Mouse (Mus musculus) layer of hippocampus, postnatal 14 days (tissue): ENCODE measurements at regions not wholly inside any gene's neighbourhood (a gene's known extent, or its start where the extent isn't known, plus 50 kb on each side); places are given as distances from the start of the nearest gene placed in this dataset.
A peak's percentile ranks its signal among the peaks of the same experiment; 100 is the strongest.

Source experiments
- DNase-seq, 2 experiments: peaks; one replicate each; pipeline ENCODE4 v3.0.0; 2021 to 2022; ENCODE audit warnings: low spot score in 2 of 2, mixed read lengths in 1 of 2

DNA sequence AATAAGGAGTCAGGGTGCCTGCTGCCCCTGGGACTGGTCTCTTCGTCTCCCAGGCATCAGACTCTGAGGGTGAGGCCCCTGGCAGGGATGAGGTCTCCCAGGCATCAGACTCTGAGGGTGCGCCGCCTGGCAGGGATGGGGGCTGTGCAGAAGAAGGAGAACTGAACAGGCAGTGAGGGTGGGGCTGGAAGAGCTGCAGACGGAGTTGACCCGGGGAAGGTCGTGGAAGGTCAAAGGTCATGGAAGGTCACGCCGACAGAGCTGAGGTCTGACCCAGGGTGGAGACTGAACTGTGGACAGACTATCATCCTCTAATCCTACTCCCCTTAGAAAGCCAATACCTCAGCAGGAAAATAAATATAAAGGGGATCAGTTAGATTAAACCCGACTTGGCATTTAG, 50.6 kb upstream of the Grik3 start:
- DNase-seq: no peak

DNA sequence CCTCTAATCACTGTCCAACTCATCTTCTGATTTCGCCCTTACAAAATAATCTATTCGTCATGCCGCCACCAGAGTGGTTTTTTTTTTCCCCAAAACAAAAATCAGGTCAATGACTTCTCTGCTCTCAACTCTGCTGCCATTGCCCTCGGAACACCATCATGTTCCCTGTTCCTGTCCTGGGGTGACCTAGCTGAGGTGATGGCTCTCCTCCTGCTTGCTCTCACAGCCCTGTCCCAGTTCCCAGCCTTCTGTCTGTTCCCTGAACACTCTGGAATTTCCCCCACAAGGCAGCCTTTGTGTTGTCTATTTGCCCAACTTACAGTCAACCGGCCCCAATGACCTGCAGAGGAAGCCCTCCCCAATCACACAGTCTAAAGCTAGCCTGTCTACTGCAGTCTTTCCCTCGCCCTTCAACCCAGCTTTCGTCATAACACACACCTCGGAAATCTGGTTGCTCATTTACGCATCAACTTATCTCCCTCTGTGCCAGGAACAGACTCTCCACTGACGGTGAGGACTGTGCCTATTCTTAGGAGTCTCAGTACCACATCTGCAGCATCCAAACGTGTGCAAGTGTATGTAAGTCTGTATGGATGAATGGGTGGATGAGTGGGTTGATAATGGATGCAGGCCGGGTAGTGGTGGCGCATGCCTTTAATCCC, 53.2 kb upstream of the Grik3 start:
- DNase-seq: no peak

DNA sequence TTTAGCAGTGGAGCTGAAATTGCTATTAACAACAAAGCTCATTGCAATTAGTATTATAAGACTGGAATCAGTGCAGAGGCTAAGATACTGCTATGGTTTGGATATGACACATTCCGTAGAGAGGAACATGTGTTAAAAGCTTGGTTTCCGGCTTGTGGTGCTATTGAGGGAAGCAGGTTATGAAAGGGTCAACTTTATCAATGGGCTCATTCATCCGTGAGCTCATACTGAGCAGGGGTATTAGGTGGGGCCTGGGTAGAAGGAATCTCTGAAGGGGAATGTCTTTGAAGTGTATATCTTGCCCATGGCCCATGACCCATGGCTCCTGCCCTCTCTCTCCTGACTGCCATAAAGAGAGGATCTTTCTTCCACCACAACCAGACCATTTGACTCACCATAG, 57.0 kb upstream of the Grik3 start:
- no peak for DNase-seq

DNA sequence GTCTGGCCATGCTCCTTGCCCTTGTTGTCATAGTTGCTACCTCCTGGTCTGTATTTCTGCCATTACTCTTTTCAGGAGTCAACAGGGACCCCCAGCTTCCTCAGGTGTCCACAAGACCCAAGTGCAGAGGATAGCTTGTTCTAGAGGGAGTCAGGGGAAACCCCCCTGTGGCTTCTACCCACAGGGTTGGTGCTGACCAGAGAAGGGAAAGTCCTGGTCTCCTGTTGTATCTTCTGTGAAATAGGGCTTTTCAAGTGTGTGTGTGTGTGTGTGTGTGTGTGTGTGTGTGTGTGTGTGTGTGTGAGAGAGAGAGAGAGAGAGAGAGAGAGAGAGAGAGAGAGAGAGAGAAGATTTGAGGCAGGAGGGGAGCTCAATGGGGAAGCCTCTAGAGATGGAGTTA, 58.9 kb upstream of the Grik3 start:
- DNase-seq: no peak

DNA sequence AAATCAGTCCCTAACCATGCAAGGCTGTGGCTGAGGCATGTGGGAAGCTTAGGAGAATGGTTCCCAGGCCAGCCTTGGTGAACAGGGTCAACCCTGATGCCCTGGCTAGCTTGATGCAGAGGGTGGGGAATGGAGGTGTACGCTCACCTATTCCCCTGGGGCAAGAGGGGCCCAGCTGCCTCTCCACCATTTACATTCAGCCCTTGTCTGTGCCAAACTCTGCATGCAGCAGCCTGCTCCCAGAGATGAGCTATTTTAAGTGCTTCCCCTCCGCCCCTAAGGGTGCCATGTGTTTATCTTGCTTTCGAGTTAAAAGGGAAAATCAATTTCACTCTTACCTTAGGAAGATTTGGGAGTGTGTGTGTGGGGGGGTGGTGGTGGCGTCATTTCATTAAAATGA, 59.7 kb upstream of the Grik3 start:
- no peak for DNase-seq

DNA sequence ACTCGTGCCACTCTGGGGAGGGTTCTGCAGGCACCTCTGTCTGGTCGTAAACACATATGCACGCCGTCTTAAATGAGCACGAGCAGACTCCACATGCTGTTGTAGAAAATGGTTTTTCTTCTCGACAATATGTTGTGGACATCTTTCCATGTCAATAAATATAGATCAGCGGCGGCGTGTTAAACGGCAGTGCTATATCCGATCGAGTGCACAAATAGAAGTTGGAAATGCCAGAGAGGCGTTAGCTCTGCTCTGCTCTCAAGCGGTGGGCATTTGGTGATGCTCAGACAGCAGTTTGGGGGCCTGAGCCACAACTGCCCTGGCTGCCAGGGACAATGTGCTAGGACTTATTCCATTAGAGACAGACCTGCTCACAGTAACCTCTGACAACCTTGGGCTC, 61.8 kb upstream of the Grik3 start:
- DNase-seq: peak in 1 of 2 experiments; percentile 8

DNA sequence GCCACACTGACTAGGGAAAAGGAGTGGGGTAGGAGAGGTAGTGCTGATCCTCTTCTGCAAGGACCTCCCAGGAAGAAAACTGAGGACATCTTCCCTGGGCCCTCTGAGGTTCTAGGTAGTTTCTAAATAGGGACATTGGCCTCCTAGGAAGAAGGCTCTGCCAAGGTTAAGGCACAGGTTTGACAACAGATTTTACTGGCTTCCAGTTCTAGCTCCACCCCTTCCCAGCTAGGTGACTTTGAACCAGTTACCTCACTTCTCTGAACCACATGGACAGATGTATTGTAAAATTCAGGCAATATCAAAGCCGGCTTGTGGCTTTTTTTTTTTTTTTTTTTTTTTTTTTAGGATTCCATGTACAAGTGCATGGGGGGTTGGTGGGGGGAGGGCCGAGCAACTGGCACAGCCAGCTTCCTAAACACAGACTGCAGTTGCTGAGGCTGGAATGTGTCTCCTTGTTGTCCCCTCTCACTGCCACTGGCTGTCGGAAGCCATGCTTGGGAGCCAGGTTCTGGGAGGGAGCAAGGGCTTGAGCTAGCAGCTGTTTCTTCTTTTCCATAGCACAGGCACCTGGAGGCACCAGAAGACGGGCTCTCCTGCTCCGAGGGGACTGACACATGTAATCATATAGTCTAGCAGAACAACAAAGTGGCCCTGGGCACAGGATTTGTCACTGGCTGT, 69.8 kb upstream of the Grik3 start:
- no peak for DNase-seq

DNA sequence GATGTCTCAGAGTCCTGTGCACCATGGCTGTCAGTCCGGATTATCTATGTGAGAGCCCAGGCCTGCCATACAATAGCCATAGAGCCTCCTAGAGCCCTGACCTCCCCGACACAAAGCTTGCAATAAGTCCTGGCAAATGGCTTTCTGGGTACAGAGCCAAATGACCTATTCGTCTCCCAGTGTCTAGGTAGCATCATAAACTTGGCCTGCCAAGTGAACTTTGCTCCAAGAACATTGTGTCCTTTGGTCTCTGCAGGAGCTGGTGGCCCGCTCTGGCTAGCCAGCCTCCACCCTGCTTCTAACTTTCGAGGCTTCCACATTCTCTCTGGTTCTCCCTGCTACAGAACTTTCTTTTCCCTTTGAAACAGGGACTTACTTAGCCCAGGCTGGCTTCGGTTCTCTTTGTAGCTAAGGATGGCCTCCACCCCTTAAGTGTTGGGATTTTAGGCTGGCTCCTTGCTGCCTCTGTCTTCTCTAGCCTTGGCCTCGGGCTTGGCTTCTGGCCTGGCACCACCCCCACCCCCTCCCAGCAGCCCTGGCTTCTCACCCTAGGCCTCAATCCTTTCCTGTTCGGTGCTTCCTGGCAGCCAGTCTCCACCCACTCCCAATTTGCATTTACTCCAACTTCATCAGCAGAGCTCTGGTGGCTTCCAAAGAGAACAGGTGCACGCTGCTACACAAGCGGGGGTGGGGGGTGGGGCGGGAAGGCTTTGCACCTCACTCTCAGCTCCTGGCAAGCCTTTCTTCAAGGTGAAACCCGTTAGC, 70.8 kb upstream of the Grik3 start:
- no peak for DNase-seq

DNA sequence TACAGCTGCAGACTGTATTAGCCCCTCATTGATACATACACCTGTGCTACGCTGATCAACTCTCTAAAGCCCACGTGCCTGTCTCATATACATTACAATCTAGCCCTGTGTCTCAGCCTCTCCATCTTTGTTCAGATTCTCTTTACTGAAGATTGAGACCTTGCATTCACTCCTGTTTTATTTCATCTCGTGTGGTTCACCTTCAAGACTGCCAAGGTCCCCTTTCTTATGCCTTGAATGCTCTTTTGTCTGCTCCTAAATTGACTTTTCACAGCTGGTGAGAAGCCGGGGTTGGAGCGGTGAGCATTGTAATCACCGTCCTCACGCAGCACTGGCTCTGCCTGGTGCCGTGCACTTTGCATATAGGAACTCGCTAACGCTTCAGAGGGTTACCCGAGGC, 75.2 kb upstream of the Grik3 start:
- DNase-seq: no peak

DNA sequence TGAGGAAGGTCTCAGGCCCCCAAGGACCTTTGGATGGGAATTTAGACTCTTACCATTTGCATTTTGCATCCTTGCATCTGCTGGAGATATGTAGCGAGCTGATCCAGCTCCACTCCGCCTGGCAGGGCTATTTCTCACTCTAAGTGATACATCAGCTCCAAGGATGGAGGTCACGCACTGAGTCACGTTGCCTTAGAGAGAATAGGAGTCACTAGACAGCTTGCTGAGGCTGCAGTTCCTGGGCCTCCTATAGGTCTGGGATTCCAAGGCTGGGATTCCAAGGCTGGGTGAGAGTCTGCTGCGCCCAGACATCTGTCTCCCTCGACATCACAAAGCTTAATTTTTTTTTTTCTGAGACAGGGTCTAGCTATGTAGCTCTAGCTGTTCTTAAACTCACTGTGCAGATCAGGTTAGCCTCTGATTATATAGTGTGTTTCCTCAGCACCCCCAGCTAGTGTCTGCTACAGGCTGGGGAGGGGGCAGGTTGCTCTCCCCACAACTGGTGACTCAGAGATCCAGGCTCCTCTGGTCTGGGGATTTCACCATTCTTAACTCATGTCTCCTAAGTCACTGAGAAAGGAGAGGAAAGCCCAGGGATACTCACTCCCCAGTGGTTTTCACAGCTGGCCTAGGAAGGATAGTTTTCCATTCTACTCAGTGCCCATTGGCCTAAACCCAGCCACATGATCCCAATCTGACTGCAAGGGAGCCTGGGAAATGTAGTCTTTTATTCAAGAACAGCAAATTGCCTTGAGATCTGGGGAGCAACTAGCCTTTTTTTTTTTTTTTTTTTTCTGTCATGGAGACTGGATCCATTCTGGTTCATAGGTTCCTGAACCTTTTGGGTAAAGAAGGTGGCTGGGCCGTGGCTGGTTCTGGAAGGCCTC, 76.4 kb upstream of the Grik3 start:
- peak in 1 of 2 experiments; percentile 42 for DNase-seq

DNA sequence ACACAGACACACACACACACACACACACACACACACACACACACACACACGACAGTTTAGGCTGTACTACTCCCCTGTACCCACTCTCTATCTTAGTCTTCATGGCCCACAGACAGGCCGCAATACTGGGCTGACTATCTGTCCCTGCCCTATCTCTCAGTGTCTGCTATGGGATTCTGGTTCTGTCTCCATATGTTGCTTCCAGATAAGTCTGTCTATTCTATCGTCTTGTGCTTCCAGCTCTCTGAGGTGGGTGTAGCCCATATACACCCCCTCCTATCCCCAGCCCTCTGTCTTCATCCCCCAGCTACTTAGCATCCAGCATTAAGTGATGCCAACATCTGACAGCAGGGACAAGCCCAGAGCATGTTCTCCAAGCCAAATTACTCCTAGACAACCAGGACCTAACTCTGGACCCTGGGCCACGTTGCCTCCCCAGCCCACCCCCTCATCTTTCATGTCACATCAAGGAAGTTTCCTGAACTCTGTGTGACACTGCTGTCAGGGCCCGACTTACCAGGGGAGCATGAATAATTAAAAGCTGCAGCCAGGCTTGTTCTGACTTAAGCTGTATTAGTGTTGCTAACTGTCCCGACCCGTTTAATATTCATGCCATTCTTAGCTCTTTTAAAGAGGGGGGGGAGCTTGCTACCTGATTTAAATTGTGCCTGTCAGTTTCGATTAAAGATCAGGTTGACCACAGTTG, 79.6 kb upstream of the Grik3 start:
- DNase-seq: no peak

DNA sequence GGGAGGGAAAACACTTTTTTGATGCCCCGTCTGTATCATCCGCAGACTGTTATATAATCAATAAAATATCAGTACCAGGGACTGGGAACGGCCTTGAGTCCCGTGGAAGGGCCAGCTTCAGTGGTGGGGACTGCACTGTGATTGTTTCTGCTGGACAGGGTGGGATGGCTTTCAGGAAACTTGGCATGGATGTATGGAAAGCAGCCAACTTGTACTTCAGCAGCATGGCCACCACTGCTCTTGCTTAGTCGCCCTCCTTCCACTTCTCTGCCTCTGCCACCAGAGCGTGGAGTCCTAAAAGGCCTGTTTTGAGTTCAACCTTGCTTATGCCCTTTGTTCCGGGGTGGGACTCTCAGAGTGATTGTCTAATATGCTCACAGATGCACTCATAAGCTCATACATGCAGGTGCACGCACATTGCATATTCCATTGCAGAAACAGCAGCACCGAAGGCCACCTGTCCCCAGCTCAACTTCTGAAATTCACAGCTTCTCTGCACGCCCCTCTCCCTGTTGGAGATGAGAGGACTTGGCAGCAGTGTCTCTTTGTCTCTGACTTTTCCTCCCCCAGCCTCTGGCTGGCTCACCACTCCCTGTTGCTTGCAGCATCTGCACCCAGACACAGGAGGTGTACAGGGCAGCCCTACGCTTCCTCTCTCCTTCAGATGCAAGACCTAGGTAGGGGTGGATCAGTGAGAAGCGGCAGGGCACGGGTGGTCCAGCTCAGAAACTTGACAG, 91.0 kb upstream of the Grik3 start:
- DNase-seq: no peak

DNA sequence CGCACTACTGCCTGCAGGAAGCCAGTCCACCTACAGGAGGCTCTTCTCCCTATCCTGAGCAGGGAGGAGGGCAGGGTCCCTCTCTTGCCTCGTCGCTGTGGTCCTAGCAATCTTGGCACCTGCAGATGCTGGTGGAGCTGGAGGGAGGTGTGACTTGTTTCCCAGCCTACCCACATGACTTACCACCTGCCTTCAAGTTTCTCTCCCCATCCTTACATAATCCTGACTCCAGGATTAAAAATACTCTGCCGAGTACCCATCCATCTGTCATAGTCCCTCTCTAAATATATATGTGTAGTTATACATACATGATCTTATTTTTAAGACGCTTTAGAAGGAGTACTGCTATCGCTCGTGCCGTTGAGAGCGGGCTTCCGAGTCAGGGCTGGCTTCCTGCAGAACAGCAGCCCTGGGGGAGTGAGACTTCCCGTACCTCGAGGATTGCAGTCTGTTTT, 93.5 kb upstream of the Grik3 start:
- no peak for DNase-seq

DNA sequence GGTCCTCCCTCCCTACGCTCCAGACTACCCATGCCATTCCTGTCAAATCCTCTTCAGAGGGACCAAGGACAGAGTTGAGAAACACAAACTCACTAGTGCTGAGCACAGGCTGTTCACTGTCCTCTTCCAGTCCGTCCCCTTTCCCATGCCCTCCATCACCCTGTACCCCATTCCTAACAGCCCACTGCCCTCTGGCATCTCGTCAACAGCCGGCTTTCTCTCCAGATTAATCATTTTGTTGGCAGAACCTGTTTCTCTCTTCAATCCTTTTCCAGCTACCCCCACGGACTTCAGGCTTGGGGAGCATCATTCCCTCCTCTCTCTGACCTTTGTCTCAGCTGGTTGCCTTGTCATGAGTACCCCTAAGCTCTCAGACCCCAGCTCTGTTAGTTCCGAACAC, 99.2 kb upstream of the Grik3 start:
- DNase-seq: no peak

DNA sequence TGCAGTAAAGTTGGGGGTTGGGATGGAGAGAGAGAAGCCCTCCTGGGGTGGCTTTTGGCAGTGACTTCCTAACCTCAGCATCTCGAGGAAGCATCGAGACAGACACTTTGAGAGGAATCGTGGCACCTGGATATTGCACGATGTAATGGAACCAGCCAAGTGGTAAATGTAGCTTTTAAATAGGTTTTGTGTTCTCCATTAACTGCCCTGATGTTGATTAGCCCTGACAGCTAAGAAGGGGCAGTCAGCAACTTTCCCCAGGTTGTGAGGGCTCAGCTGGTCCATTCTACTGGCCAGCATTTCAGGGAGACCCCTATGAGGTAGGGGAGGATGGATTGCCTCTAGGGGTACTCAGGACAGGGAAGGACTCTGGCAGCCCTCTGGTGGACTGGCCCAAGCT, 104.7 kb upstream of the Grik3 start:
- DNase-seq: no peak

DNA sequence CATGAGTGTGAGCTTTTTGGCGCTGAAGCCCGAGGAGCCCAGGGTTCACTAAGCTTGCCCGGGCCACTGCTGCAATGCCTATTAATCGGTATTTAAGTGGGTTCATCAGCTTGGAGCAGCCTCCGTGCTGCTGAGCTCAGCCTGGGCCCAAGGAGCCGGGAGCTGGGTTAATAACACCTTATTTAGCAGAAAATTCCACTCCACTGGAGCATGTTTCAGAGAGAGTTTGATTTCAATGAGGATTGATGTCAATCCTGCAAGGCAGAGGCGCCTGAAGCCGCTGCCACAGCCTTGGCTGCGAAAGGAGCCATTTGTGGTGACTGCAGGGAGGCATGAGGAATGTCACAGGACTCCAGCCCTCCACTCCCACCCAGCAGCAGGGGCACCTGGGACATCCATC, 126.5 kb upstream of the Grik3 start:
- DNase-seq: no peak

DNA sequence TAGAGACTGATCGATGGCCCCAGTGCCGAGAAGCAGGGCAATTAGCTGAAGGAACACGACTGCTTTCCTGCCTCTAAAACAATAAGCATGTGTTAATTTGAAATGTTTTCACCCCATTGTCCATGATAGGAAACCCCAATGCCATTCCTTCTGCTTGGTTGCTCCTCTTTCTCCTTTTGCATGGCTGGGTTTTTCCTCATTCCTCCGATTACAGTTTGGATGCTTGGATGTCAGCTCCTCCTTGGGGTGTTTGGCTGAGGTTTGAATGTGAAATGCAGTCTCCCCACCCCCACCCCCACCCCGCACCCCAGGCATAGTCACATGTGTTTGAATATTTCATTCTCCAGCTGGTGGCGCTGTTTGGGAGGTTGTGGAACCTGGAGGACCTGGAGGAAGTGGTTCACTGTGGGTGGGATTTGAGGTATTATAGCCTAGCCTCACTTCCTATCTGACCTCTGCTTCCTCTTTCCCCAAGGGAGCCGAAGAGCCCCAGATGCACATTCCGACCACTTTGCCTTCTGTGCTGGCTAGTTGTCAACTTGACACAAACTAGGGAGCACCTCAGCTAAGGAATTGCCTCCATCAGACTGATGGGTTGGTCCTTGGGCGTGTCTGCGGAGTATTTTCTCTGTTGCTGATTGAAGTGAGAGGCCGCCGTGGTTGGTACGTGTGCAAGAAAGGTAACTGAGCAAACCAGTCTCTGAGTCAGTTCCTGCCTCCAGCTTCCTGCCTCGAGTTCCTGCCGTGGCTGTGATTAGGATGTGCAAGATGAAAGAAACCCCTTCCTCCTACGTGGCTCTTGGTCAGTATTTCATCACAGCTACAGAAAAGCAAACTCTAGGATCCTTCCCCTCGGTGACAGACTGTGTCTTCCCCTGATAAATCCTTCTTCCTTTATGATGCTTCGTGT, 128.6 kb upstream of the Grik3 start:
- no peak for DNase-seq

DNA sequence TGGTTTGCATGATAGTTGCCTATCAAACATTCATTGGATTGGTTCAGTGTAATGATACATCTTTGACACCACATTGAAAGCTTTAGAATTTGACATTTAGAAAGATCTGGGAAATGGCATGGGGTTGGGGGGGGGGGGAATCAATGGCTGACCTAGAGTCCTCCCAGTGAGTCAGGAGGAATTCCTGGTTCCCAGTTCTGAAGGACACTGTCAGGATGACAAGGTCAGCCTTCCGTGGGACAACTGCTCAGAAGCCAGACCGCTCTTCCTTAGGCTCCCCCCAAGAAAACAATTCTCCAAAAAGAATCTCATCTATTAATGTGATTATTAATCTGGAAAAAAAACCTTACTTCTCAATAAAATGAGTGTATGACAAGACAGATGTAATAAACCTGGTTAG, 132.1 kb upstream of the Grik3 start:
- DNase-seq: no peak

DNA sequence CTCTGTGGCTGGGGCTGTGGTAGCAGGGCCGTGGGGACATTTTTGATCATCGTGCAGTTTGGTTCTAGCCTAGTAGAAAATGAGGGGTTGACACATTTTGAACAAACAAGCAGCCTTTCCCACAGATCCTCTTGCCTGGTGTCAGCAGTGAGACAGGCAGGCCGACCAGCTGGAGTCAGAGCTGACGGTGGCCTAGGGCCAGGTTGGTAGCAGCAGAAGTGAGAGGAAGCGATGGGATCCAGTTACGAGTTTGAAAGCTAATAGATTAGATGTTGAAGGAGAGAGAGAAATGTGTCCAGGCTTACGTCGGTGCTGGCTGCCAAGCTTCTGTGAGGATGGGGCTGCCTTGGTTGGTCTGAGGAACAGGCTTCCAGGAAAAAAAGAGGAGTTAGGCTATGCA, 134.1 kb upstream of the Grik3 start:
- DNase-seq: peak; percentile 76 to 92
